1 mouse cellular context compared by ENCODE assay signal in the genomic region with DNA sequence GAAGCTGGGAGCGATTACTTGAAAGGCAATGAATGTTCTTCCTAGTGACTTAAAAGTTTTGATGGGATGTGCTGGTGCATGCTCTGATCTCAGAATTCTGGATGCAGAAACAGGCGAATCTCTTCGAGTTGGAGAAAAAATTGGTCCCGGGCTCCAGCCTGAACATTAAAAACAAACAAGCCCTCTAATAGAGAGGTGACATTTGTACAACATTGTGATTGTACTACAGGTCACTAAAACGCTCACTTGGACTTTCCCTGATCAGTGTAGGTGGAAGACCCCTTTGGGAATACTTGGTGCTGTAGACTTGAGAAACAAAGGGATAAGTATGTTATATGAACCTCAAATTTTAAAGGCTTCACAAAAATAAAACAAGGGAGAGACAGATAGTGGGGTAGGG.
TF ChIP-seq lines count a peak whose summit lies in the region.

No protein-coding gene starts in this region.

TF ChIP-seq in CH12.LX, 34 proteins besides CTCF, POLR2A, EP300 and RAD21 (continued from another document):
- TF ChIP-seq KAT2A (IDR thresholded peaks at IDR 0.05; ENCODE audit: insufficient replicate concordance, low read length): no peak
- TF ChIP-seq USF1 (IDR thresholded peaks at IDR 0.05; ENCODE audit: low read depth, low read length): no peak
- TF ChIP-seq HCFC1 (IDR thresholded peaks at IDR 0.05; ENCODE audit: low read depth, low read length): no peak
- no peak for TF ChIP-seq MXI1 (IDR thresholded peaks at IDR 0.05; ENCODE audit: low read depth, low read length)
- no peak for TF ChIP-seq JUND (conservative IDR thresholded peaks at IDR 0.05; ENCODE audit: low read depth, low read length)
- TF ChIP-seq SMC3 (IDR thresholded peaks at IDR 0.05; ENCODE audit: low read depth, low read length): no peak
- TF ChIP-seq MAZ (IDR thresholded peaks at IDR 0.05; ENCODE audit: low read depth, low read length): no peak
- no peak for TF ChIP-seq PAX5 (IDR thresholded peaks at IDR 0.05; ENCODE audit: low read length)
- no peak for TF ChIP-seq ELF1 (IDR thresholded peaks at IDR 0.05; ENCODE audit: low read depth, low read length)
- TF ChIP-seq CHD1 (IDR thresholded peaks at IDR 0.05; ENCODE audit: low read depth, low read length): no peak
- no peak for TF ChIP-seq MYC (IDR thresholded peaks at IDR 0.05; ENCODE audit: low read depth, low read length)
- no peak for TF ChIP-seq ZMIZ1 (IDR thresholded peaks at IDR 0.05; ENCODE audit: low read depth, low read length)
